Mouse (Mus musculus) layer of hippocampus, adult 11-12 months (tissue): Measurements from ENCODE around the gene Tpm4.
"Not testable (repeated sequence)": the region's sequence is repeated elsewhere in the genome, so short reads cannot be mapped to it uniquely, and the experiment has no call there.

Source experiments
- DNase-seq: peaks from one replicate; pipeline ENCODE4 v3.0.0; 2022; ENCODE audit warnings: low spot score

Tpm4 gene

DNA sequence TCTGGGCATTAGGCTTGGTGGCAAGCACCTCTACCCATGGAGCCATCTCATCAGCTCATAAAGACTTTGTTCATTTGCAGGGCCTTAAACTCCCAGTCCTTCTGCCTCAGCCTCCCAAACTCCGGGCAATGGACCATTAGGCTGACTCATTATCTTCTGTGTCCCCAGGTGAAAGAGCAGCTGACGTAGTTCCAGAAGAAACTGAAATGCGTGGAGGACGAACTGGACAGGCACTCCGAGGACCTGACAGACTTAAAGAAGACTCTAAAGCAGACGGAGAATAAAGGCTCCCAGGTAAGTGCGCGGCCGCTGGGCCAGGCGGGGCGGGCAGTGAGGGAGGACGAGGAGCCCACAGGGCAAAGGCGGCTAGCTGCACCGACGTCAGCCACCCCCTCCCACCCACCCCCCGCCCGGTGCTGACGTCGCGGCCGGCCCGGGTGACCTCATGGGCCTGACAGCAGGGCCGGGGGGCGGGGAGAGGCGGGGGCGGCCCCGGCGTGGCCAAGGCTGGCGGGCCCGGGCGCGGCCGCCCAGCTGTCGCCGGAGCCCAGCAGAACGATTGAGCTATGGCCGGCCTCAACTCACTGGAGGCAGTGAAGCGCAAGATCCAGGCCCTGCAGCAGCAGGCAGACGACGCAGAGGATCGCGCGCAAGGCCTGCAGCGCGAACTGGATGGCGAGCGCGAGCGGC lies at the start of gene Tpm4:
Gene Tpm4 (plus strand): TSS at position 220 of the 690 bp plus-strand sequence.
- peak; percentile 38 for DNase-seq

DNA sequence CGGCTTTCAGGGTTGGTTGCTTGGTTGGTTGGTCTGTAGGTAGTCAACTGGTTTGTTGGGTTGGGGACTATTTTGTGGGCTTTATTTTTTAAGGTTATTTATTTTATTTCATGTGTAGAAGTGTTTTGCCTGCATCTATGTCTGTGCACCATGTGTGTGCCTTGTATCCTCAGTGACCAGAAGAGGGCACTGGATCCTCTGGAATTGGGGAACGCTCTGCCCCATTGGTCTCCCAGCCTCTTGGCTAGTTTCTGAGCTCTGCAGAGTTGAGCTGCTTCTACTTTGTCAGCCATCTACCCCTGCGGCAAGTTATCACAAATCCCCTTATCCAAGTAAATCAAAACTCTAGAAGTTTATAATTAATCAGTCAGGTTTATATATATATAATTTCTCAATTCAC lies 47.2 kb upstream of the Tpm4 start:
- not testable (repeated sequence) for DNase-seq

DNA sequence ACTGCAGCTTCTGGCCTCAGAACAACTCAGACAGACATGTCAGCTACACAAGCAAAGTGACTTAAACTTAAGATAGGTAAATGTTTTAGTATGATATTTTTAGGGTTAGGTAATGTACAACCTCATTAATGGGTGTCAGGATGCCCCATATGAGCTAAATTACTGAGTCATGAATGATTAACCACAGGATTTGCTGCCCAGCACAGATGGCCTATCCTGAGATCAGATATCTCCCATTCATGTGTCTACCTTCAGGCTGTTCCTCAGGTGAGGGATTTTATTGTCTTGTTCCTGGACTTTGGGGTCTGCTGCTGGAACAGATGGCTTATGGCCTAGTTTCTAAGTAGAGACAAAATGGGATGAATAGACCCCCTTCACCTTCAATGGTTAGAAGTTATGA lies 38.1 kb upstream of the Tpm4 start:
- DNase-seq, result not testable (repeated sequence)

DNA sequence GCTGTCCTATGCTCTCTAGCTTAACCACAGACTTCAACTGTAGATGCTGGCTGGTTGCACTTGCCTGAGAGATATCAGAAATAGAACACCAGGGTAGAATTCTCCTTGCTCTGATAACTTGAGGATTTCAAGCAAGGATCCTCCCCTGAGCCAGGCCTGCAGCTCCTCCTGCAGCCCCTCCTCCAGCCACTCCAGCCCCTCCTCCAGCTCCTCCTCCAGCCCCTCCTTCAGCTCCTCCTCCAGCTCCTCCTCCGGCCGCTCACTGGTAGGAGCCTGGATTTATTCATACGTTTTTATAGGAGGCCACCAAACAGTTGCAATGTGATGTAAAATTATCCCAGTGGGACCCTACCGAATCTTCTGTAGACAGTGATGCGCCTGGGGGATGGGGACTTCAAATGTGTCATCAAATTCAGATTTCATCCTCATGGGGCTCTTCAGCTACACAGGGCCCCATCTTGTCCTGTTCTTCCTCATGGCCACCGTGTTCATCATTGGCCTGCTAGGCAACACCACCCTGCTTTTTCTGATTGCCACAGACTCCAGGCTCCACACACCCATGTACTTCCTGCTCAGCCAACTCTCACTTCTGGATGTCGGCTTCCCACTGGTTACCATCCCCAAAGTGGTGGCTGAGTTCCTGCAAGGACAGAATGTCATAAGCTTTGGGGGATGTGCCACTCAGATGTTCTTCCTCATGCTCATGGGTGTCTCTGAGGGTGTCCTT lies 35.2 kb upstream of the Tpm4 start:
- DNase-seq, result peak; percentile 6

DNA sequence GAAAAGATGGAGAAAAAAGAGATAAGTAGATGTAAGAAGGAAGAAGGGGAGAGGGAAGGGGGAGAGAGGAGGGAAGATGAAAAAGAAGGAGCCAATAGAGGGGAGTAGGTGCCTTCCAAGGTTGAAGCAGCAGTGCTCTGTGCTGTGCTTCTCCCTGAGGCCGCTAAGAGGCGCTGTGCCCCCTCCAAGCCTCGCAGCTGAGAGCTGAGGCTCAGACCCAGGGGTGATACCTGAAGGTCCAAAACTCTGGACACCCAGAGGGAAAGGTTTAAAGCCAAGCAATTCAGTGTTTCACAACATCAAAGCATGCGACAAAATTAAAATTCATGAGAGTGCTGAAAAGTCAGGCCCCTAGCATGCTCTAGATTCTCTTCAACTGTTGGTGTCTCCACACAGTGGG lies 29.6 kb upstream of the Tpm4 start:
- no peak for DNase-seq

DNA sequence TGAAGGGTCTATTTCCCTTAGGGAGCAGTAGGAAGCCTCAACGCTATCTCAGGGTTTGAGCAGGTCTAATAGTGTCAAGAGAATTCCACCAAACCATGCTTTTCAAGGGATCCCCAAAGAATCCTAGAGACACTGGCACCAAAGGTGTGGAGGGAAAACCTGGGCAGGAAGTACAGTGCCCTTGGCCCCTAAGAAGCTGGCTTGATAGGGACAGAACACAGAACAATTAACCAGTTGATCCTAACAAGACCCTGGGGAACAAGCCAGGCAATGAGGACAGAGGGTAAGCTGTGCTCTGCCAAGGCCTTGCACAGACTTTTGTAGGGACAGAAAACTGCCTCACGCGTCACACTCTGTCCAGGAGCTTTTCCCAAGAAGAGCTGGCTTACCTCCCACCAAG lies 28.0 kb upstream of the Tpm4 start, which contains the start of gene Olfr374:
Gene Olfr374 (plus strand): TSS at position 301 of the 400 bp plus-strand sequence.
- no peak for DNase-seq

DNA sequence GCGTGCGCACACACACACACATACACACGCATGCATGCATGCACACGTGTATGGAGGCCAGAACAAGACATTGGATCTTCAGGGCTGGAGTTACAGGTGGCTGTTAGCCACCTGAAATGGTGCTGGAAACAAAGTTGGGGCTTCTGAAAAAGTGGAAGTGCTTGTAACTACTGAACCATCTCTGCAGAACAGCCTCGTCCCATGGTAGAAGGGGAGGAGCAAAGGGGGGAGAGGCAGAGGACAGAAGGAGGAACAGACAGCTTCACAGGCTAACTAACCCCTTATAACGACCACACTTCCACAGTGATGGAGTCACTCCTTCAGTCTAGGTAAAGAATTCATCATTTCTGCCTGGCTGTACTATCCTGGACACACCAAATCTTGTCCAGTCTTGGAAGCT lies 23.9 kb upstream of the Tpm4 start:
- no peak for DNase-seq

DNA sequence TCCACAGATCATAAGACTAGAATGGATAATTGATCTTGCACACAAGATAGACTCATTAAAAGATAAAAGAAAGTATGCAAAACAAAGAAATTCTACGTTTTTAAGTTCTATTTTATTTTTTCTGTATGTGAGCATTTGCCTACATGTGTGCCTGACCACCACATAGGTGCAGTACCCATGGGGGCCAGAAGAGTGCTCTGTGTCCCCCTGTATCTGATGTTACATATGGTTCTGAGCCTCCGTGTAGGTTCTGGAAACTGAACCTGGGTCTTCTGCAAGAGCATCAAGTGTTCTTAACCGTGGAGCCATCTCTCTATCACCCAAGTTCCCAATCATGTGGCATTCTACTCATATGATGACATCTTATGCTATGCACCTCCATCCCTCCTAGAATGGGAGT lies 22.3 kb upstream of the Tpm4 start:
- no peak for DNase-seq

DNA sequence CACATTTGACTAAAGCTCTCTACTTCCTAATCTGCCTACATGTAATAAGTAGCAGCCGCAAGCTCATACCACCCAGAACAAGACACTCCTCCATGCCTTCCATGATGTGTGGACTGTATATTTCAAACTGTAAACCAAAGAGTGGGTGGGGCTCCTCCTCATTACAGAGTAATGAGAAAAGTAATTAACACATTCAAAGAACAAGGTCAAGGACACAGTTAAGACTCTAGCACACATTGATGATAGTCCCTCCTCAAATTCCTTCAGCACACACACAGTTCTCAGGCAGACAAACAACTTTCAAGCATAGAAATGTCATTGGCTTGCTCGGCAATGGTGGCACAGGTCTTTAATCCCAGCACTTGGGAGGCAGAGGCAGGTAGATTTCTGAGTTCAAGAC lies 19.6 kb upstream of the Tpm4 start:
- no peak for DNase-seq

DNA sequence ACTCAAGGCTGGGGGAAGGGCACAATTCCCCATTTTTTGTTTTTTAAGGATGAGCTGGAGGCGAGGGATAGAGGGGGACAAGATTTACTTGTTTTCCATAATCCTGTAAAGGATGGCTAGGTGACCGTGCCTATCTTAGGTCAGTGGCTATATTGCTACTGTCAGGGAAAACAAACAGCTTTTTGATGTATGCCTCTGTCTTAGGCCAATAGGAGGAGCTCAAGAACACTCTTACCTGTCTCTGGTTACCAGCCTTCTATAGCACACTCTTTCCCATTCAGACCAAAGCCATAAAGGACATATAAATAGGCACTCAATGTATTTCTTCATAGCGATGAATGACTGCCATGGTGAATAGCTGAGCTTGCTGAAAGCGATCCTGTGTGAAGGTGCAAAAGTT lies 16.2 kb upstream of the Tpm4 start:
- DNase-seq, result no peak

DNA sequence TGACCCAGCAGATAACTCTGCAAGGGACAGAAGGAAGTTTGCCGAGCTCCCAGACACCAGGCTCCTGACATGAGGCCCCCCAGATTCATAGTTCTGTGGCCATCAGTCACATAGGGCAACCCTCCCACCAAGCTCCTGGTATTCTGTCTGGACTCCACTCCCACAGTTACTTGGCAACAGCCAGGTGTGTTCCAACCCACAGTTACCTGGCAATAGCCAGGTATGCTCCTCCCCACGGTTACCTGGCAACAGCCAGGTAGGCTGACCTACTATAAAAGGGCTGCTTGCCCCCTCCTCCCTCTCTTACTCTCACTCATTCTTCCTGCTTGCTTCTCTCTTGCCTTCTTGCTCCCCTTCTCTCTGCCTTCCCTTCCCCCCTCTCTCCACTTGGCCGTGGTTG lies 13.3 kb upstream of the Tpm4 start:
- DNase-seq, result not testable (repeated sequence)

DNA sequence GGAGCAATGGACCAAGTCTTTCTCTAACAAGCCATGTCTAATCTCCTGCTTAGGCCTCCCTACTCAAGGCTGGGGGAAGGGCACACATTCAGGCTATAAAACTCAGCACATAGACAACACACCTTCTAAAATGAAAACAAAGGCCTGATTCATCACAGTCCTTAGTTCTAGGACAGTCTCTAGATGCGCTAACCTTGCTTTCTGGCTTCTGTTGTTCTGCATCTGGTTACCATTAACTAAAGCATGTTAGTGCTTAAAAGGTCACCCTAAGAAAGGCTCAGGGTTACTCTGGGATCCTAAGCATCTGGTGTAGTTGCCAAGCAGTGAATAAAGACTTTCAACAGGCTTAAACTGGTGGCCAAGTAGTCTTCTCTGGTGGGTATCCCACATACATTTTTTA lies 12.8 kb upstream of the Tpm4 start:
- DNase-seq, result no peak

DNA sequence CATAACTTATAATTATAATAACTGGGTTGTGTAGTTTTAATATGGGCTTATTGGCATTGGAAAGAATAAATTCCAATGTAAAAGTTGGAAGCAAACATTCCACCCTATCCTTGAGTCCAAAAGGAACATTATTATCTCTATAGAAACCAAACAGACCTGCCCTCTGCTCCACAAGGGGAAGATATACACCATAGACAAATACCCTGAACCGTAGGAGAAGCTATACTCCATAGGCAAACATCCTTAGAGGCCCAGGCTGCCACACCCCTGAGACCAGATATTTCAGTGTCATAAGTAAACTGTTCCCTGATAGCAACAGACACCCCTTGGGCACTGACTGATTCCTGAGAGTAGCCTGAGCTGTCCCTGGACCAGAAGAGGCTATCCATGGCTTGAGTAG lies 6.9 kb upstream of the Tpm4 start:
- no peak for DNase-seq

DNA sequence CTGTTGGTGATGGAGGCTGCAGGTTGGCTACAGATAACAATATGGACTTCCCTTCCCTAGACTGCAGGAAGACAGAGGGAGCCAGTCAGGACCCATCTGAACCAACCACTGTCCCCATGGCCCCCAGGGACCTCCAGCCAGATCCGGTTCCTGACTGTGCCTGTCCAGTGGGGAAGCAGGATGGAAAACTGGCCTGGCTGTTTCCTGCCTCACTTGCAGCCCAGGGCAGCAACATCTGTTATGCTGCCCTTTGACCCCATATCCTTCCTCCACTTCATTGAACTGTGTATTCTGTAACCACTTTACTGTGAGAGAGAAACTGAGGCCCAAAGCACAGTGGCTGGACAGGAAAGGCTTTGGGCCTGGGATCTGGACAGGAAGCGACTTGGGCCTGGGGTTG lies 3.5 kb upstream of the Tpm4 start:
- no peak for DNase-seq

DNA sequence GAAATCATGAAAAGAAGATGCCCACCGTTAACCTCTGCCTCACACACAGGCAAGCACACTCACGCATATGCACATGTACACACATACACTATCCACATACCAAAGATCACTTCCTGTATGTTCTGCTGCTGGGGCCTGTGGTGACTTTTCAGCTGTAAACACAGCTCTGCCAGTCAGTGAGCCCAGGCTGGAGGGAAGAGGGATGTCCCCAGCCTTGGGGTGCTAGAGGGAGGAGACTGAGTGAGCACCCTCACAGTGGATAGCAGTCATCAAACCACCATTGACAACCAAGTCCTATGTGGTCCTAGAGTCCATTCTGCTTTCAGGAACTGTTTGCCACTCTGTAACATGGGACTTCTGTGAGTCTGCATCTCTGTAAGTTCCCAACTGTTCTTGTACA lies 2.9 kb upstream of the Tpm4 start:
- DNase-seq, result no peak

DNA sequence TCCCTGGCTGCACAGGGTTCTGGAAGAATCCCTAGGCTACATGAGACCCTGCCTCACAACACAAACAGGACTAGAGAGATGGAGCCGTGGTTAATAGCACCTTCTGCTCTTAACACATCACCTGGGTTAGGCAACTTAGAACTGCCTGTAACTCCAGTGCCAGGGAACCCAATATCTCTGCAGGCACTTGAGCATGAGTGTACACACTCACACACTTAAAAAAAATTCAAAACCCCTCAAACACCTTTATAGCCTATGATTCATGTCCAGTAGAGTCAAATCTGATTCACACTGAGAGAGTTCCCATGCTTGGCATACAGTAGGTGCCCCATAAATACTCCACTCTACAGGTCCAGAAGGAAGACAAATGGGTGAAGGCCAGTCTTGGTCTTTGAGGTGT lies 2.4 kb upstream of the Tpm4 start:
- no peak for DNase-seq

DNA sequence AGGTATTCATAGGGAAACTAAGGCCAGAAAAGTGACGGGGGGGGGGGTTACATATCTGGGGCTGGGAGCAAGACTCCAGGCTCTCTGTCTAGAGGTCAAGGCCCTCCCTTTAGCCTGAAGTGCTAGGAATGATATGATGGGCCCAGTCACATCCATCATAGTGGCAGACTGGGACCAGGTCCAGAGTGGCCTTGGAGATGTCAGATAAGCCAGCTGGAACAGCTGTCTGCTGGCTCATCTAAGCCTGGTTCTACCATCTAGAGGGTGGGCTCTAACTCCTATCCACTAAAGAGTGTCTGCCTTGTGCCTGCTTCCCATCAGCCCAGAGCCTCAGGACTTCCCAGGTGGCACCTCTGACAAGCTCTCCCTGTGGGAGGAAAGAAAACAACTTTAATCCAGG lies 1.9 kb upstream of the Tpm4 start:
- no peak for DNase-seq

DNA sequence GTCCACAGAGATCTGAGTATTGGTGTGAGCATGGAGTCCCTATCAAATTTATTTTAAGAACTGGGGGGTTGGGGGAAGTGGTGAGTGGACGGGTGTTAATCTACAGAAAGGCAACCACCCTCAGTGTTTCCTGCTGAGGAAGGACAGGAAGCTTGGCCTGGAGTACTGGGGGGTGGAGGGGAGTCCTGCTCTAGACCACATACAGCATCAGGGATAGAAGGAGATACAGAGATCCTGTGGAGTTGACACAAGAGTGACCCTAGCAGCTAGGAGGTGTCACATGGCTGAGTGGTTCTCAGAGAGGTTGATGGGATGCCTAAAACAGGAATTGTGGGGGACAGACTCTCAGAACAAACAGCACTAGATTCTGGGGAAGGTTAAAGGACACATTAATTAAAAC lies 1.3 kb upstream of the Tpm4 start:
- DNase-seq, result no peak

DNA sequence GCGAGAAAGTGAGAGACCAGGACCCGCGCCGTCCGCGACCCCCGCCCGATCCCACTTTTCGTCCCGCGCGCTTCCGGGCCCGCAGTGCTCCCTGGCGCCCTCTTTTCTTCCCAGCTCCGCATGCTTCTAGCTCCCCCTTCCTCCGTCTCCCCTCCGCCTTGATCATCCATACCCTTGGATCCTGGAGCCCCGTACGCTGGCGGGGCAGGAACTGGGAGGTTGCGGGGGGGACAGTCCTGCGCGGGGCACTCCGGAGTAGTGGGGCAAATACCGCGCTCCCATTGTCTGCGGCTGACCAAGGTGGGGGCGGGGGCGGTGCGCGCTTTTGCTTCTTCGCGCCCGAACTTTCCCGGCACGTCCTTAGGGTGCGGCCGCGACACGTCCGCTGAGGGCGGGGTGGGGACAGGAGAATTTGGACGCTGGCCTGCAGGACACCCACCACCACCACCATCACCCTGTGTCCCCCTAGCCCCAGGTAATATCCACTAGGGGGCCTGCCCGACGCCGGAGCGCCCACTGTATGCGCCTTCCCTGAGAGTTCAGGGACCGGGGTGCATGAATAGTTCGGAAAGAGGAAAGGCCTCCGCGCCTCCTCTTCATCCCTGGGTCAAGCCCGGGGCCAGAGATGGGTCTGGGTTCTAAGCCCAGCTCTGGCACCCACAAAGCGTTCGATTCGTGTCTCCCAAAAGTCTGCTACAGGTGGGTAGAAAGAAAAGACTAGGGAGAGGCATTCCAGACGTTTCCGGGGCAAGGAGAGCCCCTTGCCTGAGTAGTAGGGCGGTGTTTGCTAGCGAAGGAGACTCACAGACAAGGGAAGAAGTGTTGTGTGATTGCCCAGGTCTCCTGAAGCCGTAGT lies 899 bp downstream of the Tpm4 start:
- DNase-seq, result peak; percentile 10

DNA sequence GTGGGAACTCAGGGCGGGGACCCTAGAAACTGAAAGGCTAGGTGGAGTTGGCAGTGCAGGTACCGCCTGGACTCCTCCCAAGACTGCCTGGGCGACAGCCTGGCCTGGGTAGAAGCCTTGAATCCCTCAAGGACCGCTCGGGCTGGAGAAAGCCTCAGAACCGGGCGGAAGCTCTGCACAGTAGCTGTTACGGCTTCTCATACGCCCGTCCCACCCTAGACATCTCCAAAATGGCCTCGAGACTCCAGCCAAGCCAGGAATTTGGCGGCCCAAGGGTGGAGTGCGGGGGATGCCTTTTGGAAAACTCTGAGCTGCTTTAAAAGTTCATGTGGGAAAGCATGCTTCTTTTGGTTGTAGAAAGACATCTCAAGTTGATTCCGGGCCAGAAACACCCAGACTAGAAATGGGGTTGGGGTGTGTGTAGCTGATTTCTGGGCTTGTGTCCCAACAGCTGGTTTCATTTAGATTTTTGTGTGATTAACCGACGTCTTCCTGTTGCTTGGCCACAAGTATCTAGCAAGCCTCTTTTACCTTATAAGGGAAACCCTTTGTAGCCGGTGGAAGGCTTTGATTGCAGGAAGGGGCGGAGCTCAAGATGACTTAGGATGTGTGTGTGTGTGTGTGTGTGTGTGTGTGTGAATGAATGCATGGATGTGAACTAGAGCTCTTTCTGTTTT lies 1.7 kb downstream of the Tpm4 start:
- peak; percentile 12 for DNase-seq

DNA sequence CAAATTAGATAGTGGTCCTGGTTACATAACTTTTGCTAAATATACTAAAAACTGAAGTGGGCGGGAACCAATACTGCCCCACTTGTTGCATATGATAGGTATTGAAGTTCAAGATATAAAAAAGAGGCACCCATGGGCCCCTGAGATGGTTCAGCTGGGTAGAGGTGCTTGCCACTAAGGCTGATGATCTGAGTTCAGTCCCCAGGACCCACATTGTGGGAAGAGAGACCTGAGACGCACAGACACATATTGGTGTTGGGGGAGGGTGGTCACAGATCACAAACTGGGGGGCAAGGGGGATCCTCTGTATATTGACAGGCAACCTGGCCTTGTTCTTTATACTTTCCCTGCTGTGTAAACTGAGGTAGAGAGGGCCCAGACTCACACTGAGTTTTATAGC lies 2.7 kb downstream of the Tpm4 start:
- DNase-seq, result no peak

DNA sequence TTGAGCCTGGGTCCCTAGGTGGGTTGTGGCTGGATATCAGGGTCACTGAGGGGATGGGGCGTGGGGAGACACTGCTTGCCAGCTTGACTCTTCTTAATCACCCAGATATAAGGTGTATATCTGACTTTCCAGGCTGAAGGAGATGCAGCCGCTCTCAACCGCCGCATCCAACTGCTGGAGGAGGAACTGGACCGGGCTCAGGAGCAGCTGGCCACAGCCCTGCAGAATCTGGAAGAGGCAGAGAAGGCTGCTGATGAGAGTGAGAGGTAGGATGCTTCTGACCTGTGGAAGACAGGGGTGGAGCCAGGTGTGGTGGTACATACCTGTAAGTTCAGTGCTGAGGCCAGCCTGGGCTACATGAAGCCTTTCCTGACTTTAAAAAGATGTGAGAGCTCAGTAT lies 3.7 kb downstream of the Tpm4 start:
- DNase-seq, result no peak
